Mouse (Mus musculus) neural tube, embryonic 15.5 days (tissue): ENCODE results near the gene Slc26a1. TPM values are rescaled to one million over a fixed set of nuclear protein-coding genes. Genes with fewer than 3 reads are reported as not detected.
A peak's percentile ranks its signal among the peaks of the same experiment; 100 is the strongest.

ENCODE experiments used
- ATAC-seq: fragments of 200-750 bp; cut with Nextera tagmentation; 2 replicates; pipeline ENCODE4 v1.8.0; 2017; ENCODE audit warnings: mild to moderate bottlenecking, moderate TSS enrichment, moderate library complexity; ENCODE audit not compliant: low FRiP score
- H3K27ac ChIP-seq: fragments of 300-500 bp; sonication (generic); replicated peaks from 2 replicates; pipeline ENCODE4 v1.5.1; 2015; ENCODE audit warnings: mild to moderate bottlenecking, inconsistent platforms
- H3K27me3 ChIP-seq: fragments of 300-500 bp; sonication (generic); replicated peaks from 2 replicates; pipeline ENCODE4 v1.6.1; 2015; ENCODE audit warnings: inconsistent platforms
- H3K36me3 ChIP-seq: fragments of 300-500 bp; sonication (generic); 2 replicates; pipeline ENCODE4 v1.6.1; 2015; ENCODE audit warnings: inconsistent platforms
- H3K4me1 ChIP-seq: fragments of 300-500 bp; sonication (generic); 2 replicates; pipeline ENCODE4 v1.6.1; 2015; ENCODE audit warnings: inconsistent platforms
- H3K4me2 ChIP-seq: fragments of 300-500 bp; sonication (generic); 2 replicates; pipeline ENCODE4 v1.6.1; 2015; ENCODE audit warnings: inconsistent platforms, mild to moderate bottlenecking, moderate library complexity
- H3K4me3 ChIP-seq: fragments of 300-500 bp; sonication (generic); replicated peaks from 2 replicates; pipeline ENCODE4 v1.5.1; 2015; ENCODE audit warnings: mild to moderate bottlenecking, inconsistent platforms
- H3K9ac ChIP-seq: fragments of 300-500 bp; sonication (generic); replicated peaks from 2 replicates; pipeline ENCODE4 v1.6.1; 2015; ENCODE audit warnings: mild to moderate bottlenecking, inconsistent platforms
- H3K9me3 ChIP-seq: fragments of 300-500 bp; sonication (generic); replicated peaks from 2 replicates; pipeline ENCODE4 v1.6.1; 2016; ENCODE audit warnings: inconsistent platforms
- WGBS: fragments of 180-500 bp; shearing (Covaris S2); methylation state at CpG from one replicate; pipeline ENCODE4 v1.1.7; 2015; ENCODE audit warnings: mixed read lengths; 5-methylcytosine and 5-hydroxymethylcytosine counted together
- polyA plus RNA-seq: library from polyadenylated mRNA; unstranded; fragments of >200 nt; fragmentation: Nextera tagmentation; extraction: Ambion mirVana; gene quantifications from 2 replicates; pipeline ENCODE4 v1.2.1, GENCODE M21; 2015

The Slc26a1 gene
- polyA plus RNA-seq, 1 experiment from 2014 or later, result 2.6 TPM

GRCm38 (mm10) chr5:108680871-108681270 lies 5.5 kb upstream of the Slc26a1 start:
- peaks cover 15% of the 10 kb centered on the region for H3K4me1 ChIP-seq
- H3K36me3 ChIP-seq, result no peaks in the 10 kb centered on the region
- no peak overlapping the region for H3K27ac ChIP-seq
- no peak overlapping the region for H3K4me2 ChIP-seq
- H3K4me3 ChIP-seq, result no peak overlapping the region
- no peak for ATAC-seq
- WGBS, result 92% methylated on average over 6 of the region's 6 CpGs
- no peak overlapping the region for H3K9ac ChIP-seq
- H3K9me3 ChIP-seq, result no peaks in the 10 kb centered on the region
- H3K27me3 ChIP-seq, result no peaks in the 10 kb centered on the region

- ATAC-seq, result no peak
- no peak overlapping the region for H3K27ac ChIP-seq
- 60% methylated on average over 3 of the region's 3 CpGs for WGBS
- H3K36me3 ChIP-seq, result no peaks in the 10 kb centered on the region
- peaks cover 15% of the 10 kb centered on the region for H3K4me1 ChIP-seq
- no peak overlapping the region for H3K4me3 ChIP-seq
- H3K27me3 ChIP-seq, result no peaks in the 10 kb centered on the region
- no peak overlapping the region for H3K9ac ChIP-seq
- no peak overlapping the region for H3K4me2 ChIP-seq
- no peaks in the 10 kb centered on the region for H3K9me3 ChIP-seq
These were observed 4.5 kb upstream of the Slc26a1 start for GRCm38 (mm10) chr5:108679909-108680308.

GRCm38 (mm10) chr5:108678296-108678854 lies 3.0 kb upstream of the Slc26a1 start:
- peak overlapping the region; percentile 90; the same call in 1 of the 2 replicates for H3K27ac ChIP-seq
- 90% methylated on average over 6 of the region's 6 CpGs for WGBS
- no peaks in the 10 kb centered on the region for H3K9me3 ChIP-seq
- no peak overlapping the region for H3K4me2 ChIP-seq
- no peak overlapping the region for H3K9ac ChIP-seq
- H3K4me1 ChIP-seq, result peaks cover 15% of the 10 kb centered on the region
- no peak overlapping the region for H3K4me3 ChIP-seq
- no peak for ATAC-seq
- peaks cover 2% of the 10 kb centered on the region; the same call in 1 of the 2 replicates for H3K36me3 ChIP-seq
- H3K27me3 ChIP-seq, result no peaks in the 10 kb centered on the region

- peak; percentile 90 for ATAC-seq
- H3K27me3 ChIP-seq, result no peaks in the 10 kb centered on the region
- peak overlapping the region; percentile 69 for H3K4me2 ChIP-seq
- H3K4me3 ChIP-seq, result peak overlapping the region; percentile 37
- H3K9me3 ChIP-seq, result no peaks in the 10 kb centered on the region
- peak overlapping the region; percentile 90 for H3K27ac ChIP-seq
- 3% methylated on average over 25 of the region's 25 CpGs for WGBS
- H3K4me1 ChIP-seq, result peaks cover 15% of the 10 kb centered on the region
- H3K36me3 ChIP-seq, result peaks cover 7% of the 10 kb centered on the region; the same call in 1 of the 2 replicates
- H3K9ac ChIP-seq, result peak overlapping the region; percentile 48
These were observed 2.4 kb upstream of the Slc26a1 start for GRCm38 (mm10) chr5:108677605-108678295.

- WGBS, result 17% methylated on average over 5 of the region's 5 CpGs
- Histone ChIP-seq H3K4me3 (peak overlapping the region; percentile 37), H3K9ac (peak overlapping the region; percentile 48), H3K4me1 (peaks cover 15% of the 10 kb centered on the region), H3K4me2 (peak overlapping the region; percentile 69), H3K36me3 (peaks cover 15% of the 10 kb centered on the region; the same call in 1 of the 2 replicates), H3K27me3 (no peaks in the 10 kb centered on the region), H3K27ac (peak overlapping the region; percentile 90), H3K9me3 (no peaks in the 10 kb centered on the region)
- ATAC-seq, result peak; percentile 64
These were observed 1.6 kb upstream of the Slc26a1 start for GRCm38 (mm10) chr5:108676772-108677498.

GRCm38 (mm10) chr5:108674624-108675023 lies 745 bp downstream of the Slc26a1 start:
- WGBS, result 86% methylated on average over 2 of the region's 2 CpGs
- H3K36me3 ChIP-seq, result peaks cover 21% of the 10 kb centered on the region; the same call in 1 of the 2 replicates
- no peaks in the 10 kb centered on the region for H3K27me3 ChIP-seq
- no peak overlapping the region for H3K4me2 ChIP-seq
- no peak overlapping the region for H3K9ac ChIP-seq
- no peaks in the 10 kb centered on the region for H3K9me3 ChIP-seq
- H3K27ac ChIP-seq, result no peak overlapping the region
- no peak for ATAC-seq
- no peak overlapping the region for H3K4me3 ChIP-seq
- H3K4me1 ChIP-seq, result peaks cover 26% of the 10 kb centered on the region

GRCm38 (mm10) chr5:108671757-108672156 lies 3.6 kb downstream of the Slc26a1 start:
- 96% methylated on average over 12 of the region's 12 CpGs for WGBS

GRCm38 (mm10) chr5:108670785-108671184 lies 4.6 kb downstream of the Slc26a1 start:
- Histone ChIP-seq H3K9me3 (no peaks in the 10 kb centered on the region), H3K27me3 (no peaks in the 10 kb centered on the region), H3K36me3 (peaks cover 21% of the 10 kb centered on the region; the same call in 1 of the 2 replicates), H3K9ac (no peak overlapping the region), H3K4me3 (no peak overlapping the region), H3K4me2 (no peak overlapping the region), H3K4me1 (peaks cover 25% of the 10 kb centered on the region), H3K27ac (no peak overlapping the region)
- no peak for ATAC-seq

More at GRCm38 (mm10) chr5:108671757-108672156, 3.6 kb downstream of the Slc26a1 start:
- Histone ChIP-seq H3K4me1 (peaks cover 27% of the 10 kb centered on the region), H3K9ac (no peak overlapping the region), H3K27me3 (no peaks in the 10 kb centered on the region), H3K4me2 (no peak overlapping the region), H3K4me3 (no peak overlapping the region), H3K9me3 (no peaks in the 10 kb centered on the region), H3K27ac (no peak overlapping the region), H3K36me3 (peaks cover 21% of the 10 kb centered on the region; the same call in 1 of the 2 replicates)
- no peak for ATAC-seq

GRCm38 (mm10) chr5:108669986-108670385 lies 5.4 kb downstream of the Slc26a1 start:
- peaks cover 21% of the 10 kb centered on the region; the same call in 1 of the 2 replicates for H3K36me3 ChIP-seq
- 77% methylated on average over 9 of the region's 9 CpGs for WGBS
- no peak for ATAC-seq
- peak overlapping the region; percentile 87; the same call in 1 of the 2 replicates for H3K27ac ChIP-seq
- no peaks in the 10 kb centered on the region for H3K9me3 ChIP-seq
- no peak overlapping the region for H3K4me3 ChIP-seq
- H3K4me2 ChIP-seq, result peak overlapping the region; percentile 71
- peaks cover 25% of the 10 kb centered on the region for H3K4me1 ChIP-seq
- no peaks in the 10 kb centered on the region for H3K27me3 ChIP-seq
- no peak overlapping the region for H3K9ac ChIP-seq

GRCm38 (mm10) chr5:108668977-108669936 lies 6.1 kb downstream of the Slc26a1 start, which contains the start of gene Dgkq:
Gene Dgkq, minus strand, starts transcription at chr5:108669672.
- H3K36me3 ChIP-seq, result peaks cover 21% of the 10 kb centered on the region; the same call in 1 of the 2 replicates
- peaks cover 25% of the 10 kb centered on the region for H3K4me1 ChIP-seq
- H3K27ac ChIP-seq, result peak within 1 kb of the TSS; percentile 87
- H3K9ac ChIP-seq, result peak within 1 kb of the TSS; percentile 53
- H3K27me3 ChIP-seq, result no peaks in the 10 kb centered on the region
- ATAC-seq, result peak; percentile 83
- WGBS, result 4% methylated on average over 43 of the region's 43 CpGs
- H3K4me3 ChIP-seq, result peak within 1 kb of the TSS; percentile 53
- H3K9me3 ChIP-seq, result no peaks in the 10 kb centered on the region
- peak within 1 kb of the TSS; percentile 71 for H3K4me2 ChIP-seq
